Mouse (Mus musculus) hindbrain, embryonic 15.5 days (tissue): ENCODE results near the gene Med9. TPM values are rescaled to one million over a fixed set of nuclear protein-coding genes. Genes with fewer than 3 reads are reported as not detected.
A peak's percentile ranks its signal among the peaks of the same experiment; 100 is the strongest.

Experiments
- ATAC-seq: fragments of 200-750 bp; cut with Nextera tagmentation; 2 replicates; pipeline ENCODE4 v1.8.0; 2017; ENCODE audit warnings: low read depth, moderate number of reproducible peaks, moderate TSS enrichment; ENCODE audit not compliant: low FRiP score
- H3K27ac ChIP-seq: fragments of 300-500 bp; sonication (generic); replicated peaks from 2 replicates; pipeline ENCODE4 v1.5.1; 2015; ENCODE audit warnings: mild to moderate bottlenecking, inconsistent platforms
- H3K27me3 ChIP-seq: fragments of 300-500 bp; sonication (generic); 2 replicates; pipeline ENCODE4 v1.6.1; 2015; ENCODE audit warnings: control low read depth, inconsistent platforms
- H3K36me3 ChIP-seq: fragments of 300-500 bp; sonication (generic); 2 replicates; pipeline ENCODE4 v1.6.1; 2015; ENCODE audit warnings: control low read depth, inconsistent platforms
- H3K4me1 ChIP-seq: fragments of 300-500 bp; sonication (generic); replicated peaks from 2 replicates; pipeline ENCODE4 v1.6.1; 2015; ENCODE audit warnings: control low read depth, inconsistent platforms
- H3K4me2 ChIP-seq: fragments of 300-500 bp; sonication (generic); 2 replicates; pipeline ENCODE4 v1.6.1; 2015; ENCODE audit warnings: moderate library complexity, mild to moderate bottlenecking, inconsistent platforms
- H3K4me3 ChIP-seq: fragments of 300-500 bp; sonication (generic); 2 replicates; pipeline ENCODE4 v1.5.1; 2015; ENCODE audit warnings: mild to moderate bottlenecking, inconsistent platforms
- H3K9ac ChIP-seq: fragments of 300-500 bp; sonication (generic); 2 replicates; pipeline ENCODE4 v1.6.1; 2015; ENCODE audit warnings: inconsistent platforms
- H3K9me3 ChIP-seq: fragments of 300-500 bp; sonication (generic); 2 replicates; pipeline ENCODE4 v1.6.1; 2016; ENCODE audit warnings: control low read depth, inconsistent platforms
- WGBS: fragments of 180-500 bp; shearing (Covaris S2); methylation state at CpG from one replicate; pipeline ENCODE4 v1.1.7; 2015; 5-methylcytosine and 5-hydroxymethylcytosine counted together
- polyA plus RNA-seq: library from polyadenylated mRNA; unstranded; fragments of >200 nt; fragmentation: Nextera tagmentation; extraction: Ambion mirVana; gene quantifications from 2 replicates; pipeline ENCODE4 v1.2.1, GENCODE M21; 2015

The Med9 gene
- 38.0 and 38.2 TPM in 2 replicates for polyA plus RNA-seq

GRCm38 (mm10) chr11:59947752-59948400, at the start of gene Med9:
Med9 (plus strand) TSS chr11:59948206.
- H3K9me3 ChIP-seq: no peaks in the 10 kb centered on the region
- H3K4me1 ChIP-seq: peaks cover 21% of the 10 kb centered on the region
- peak within 1 kb of the TSS; percentile 85 for H3K27ac ChIP-seq
- H3K4me2 ChIP-seq: peak within 1 kb of the TSS; percentile 62
- H3K9ac ChIP-seq: peak within 1 kb of the TSS; percentile 94
- WGBS: under 1% methylated on average over 43 of the region's 43 CpGs
- no peaks in the 10 kb centered on the region for H3K27me3 ChIP-seq
- peak within 1 kb of the TSS; percentile 83 for H3K4me3 ChIP-seq
- H3K36me3 ChIP-seq: no peaks in the 10 kb centered on the region
- ATAC-seq: peak; percentile 97

- Histone ChIP-seq H3K27ac (peak overlapping the region; percentile 58), H3K4me2 (no peak overlapping the region), H3K9me3 (no peaks in the 10 kb centered on the region), H3K36me3 (no peaks in the 10 kb centered on the region), H3K27me3 (no peaks in the 10 kb centered on the region), H3K9ac (no peak overlapping the region), H3K4me3 (no peak overlapping the region), H3K4me1 (peaks cover 16% of the 10 kb centered on the region)
- peak; percentile 38; the same call in 1 of the 2 replicates for ATAC-seq
- WGBS: 45% methylated on average over 13 of the region's 13 CpGs
These were observed 48.0 kb upstream of the Med9 start for GRCm38 (mm10) chr11:59899711-59900685.

DNA sequence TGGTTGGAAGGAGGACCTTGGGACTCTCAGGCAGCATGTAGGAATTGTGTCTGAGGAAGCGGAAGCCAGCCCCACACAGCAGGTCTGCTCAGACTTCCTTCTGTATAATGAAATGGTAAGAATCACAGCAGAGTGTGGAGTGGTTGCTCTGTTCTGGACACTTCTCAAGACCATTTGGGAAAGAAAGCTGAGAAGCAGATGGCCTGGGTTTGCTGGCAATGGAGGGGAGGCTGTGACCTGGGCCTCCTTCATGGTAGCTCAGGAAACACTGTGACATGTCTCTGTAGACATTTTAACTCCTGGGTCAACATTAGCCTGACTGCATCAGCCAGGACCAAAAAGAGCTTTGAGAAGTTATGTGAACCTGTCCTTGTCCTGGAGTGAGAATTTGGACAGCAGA, 47.0 kb upstream of the Med9 start:
- H3K36me3 ChIP-seq: no peaks in the 10 kb centered on the region
- no peak overlapping the region for H3K4me3 ChIP-seq
- H3K4me2 ChIP-seq: no peak overlapping the region
- 0 out of 2 replicates have a peak overlapping the region, but pooled peaks have one; percentile 45 for H3K27ac ChIP-seq
- H3K4me1 ChIP-seq: peaks cover 16% of the 10 kb centered on the region
- no peak for ATAC-seq
- no peaks in the 10 kb centered on the region for H3K27me3 ChIP-seq
- 92% methylated on average over 1 of the region's 1 CpGs for WGBS
- no peaks in the 10 kb centered on the region for H3K9me3 ChIP-seq
- no peak overlapping the region for H3K9ac ChIP-seq

DNA sequence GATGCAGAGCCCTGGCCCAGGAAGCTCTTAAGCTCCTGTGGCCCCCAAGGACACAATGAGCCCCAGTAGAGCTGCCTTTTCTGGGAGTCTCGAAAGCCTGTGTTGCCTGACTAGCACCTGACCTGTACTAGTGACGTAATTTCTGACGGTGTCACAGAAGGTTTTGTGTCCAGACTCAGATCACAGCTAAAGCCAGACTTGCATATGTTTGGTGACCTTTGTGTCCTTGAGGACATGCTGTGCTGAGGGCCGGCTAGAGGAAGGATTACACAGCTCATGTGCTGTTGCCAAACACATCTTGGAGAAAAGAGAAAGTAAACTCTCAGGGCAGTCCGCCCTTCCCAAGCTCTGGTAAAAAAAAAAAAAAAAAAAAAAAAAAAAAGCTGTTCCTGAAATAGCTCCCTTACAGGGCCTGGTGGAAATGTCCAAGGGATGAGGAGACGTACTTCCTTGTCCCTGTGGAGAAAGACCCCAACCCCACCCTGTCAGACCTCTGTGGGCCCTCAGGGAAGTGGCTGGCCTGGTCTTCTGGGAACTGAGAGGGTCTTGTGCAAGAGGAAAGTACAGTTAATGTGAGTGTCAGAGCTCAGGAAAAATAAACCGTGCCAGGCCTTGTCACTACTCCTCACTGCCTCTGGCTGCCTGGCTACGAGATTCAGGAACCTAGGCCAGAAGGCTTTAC, 45.8 kb upstream of the Med9 start:
- 60% methylated on average over 8 of the region's 8 CpGs for WGBS
- no peaks in the 10 kb centered on the region for H3K9me3 ChIP-seq
- peaks cover 16% of the 10 kb centered on the region for H3K4me1 ChIP-seq
- no peaks in the 10 kb centered on the region for H3K36me3 ChIP-seq
- H3K4me3 ChIP-seq: no peak overlapping the region
- H3K4me2 ChIP-seq: no peak overlapping the region
- H3K9ac ChIP-seq: no peak overlapping the region
- no peaks in the 10 kb centered on the region for H3K27me3 ChIP-seq
- H3K27ac ChIP-seq: no peak overlapping the region
- ATAC-seq: no peak

GRCm38 (mm10) chr11:59906521-59907123, 41.4 kb upstream of the Med9 start:
- Histone ChIP-seq H3K27ac (no peak overlapping the region), H3K4me1 (0 out of 2 replicates have a peak, but pooled peaks cover 4% of the 10 kb centered on the region), H3K4me3 (no peak overlapping the region), H3K4me2 (no peak overlapping the region), H3K9ac (no peak overlapping the region), H3K27me3 (no peaks in the 10 kb centered on the region), H3K9me3 (no peaks in the 10 kb centered on the region), H3K36me3 (no peaks in the 10 kb centered on the region)
- WGBS: 93% methylated on average over 6 of the region's 6 CpGs
- no peak for ATAC-seq

GRCm38 (mm10) chr11:59908446-59908845, 39.6 kb upstream of the Med9 start:
- H3K4me3 ChIP-seq: no peak overlapping the region
- no peak for ATAC-seq

GRCm38 (mm10) chr11:59910586-59910985, 37.4 kb upstream of the Med9 start:
- H3K27me3 ChIP-seq: no peaks in the 10 kb centered on the region
- H3K9me3 ChIP-seq: no peaks in the 10 kb centered on the region
- H3K4me1 ChIP-seq: no peaks in the 10 kb centered on the region
- no peak overlapping the region for H3K4me2 ChIP-seq
- H3K4me3 ChIP-seq: no peak overlapping the region
- no peak for ATAC-seq
- H3K27ac ChIP-seq: no peak overlapping the region
- H3K9ac ChIP-seq: no peak overlapping the region
- no peaks in the 10 kb centered on the region for H3K36me3 ChIP-seq

More at GRCm38 (mm10) chr11:59908446-59908845, 39.6 kb upstream of the Med9 start:
- Histone ChIP-seq H3K36me3 (no peaks in the 10 kb centered on the region), H3K9me3 (no peaks in the 10 kb centered on the region), H3K4me1 (no peaks in the 10 kb centered on the region), H3K9ac (no peak overlapping the region), H3K27ac (no peak overlapping the region), H3K27me3 (no peaks in the 10 kb centered on the region), H3K4me2 (no peak overlapping the region)
- 61% methylated on average over 3 of the region's 3 CpGs for WGBS

GRCm38 (mm10) chr11:59911523-59911922, 36.5 kb upstream of the Med9 start:
- Histone ChIP-seq H3K4me3 (no peak overlapping the region), H3K9ac (no peak overlapping the region), H3K9me3 (no peaks in the 10 kb centered on the region), H3K36me3 (no peaks in the 10 kb centered on the region), H3K4me1 (no peaks in the 10 kb centered on the region), H3K27me3 (no peaks in the 10 kb centered on the region), H3K27ac (no peak overlapping the region), H3K4me2 (no peak overlapping the region)
- WGBS: 97% methylated on average over 1 of the region's 1 CpGs
- ATAC-seq: no peak

DNA sequence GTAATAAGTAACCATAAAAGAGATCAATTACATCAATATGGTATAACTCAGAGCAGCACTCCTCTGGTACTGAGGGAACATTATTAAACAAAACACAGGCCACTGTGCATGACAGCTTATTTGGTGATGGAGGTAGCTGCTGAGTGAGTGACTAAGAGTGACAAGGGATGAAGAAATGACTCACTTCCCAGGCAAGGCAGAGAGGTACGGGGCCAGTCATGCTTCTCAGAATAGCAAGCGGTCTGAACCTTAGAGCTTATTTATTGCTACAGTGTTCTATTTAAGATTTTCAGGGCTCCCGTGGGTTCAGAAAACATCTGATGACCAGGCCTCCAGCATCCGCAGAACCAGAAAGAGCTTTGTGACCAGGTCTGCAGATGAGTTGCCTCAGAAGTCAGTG, 34.3 kb upstream of the Med9 start:
- Histone ChIP-seq H3K36me3 (no peaks in the 10 kb centered on the region), H3K27ac (no peak overlapping the region), H3K9ac (no peak overlapping the region), H3K9me3 (no peaks in the 10 kb centered on the region), H3K4me3 (no peak overlapping the region), H3K4me1 (no peaks in the 10 kb centered on the region), H3K4me2 (no peak overlapping the region), H3K27me3 (no peaks in the 10 kb centered on the region)
- no peak for ATAC-seq
- 92% methylated on average over 4 of the region's 4 CpGs for WGBS

- WGBS: 45% methylated on average over 4 of the region's 4 CpGs
- H3K36me3 ChIP-seq: no peaks in the 10 kb centered on the region
- H3K4me1 ChIP-seq: no peaks in the 10 kb centered on the region
- H3K27me3 ChIP-seq: no peaks in the 10 kb centered on the region
- no peak for ATAC-seq
- no peak overlapping the region for H3K9ac ChIP-seq
- no peaks in the 10 kb centered on the region for H3K9me3 ChIP-seq
- no peak overlapping the region for H3K27ac ChIP-seq
- H3K4me2 ChIP-seq: no peak overlapping the region
- no peak overlapping the region for H3K4me3 ChIP-seq
These were observed 30.0 kb upstream of the Med9 start for GRCm38 (mm10) chr11:59918014-59918413.

DNA sequence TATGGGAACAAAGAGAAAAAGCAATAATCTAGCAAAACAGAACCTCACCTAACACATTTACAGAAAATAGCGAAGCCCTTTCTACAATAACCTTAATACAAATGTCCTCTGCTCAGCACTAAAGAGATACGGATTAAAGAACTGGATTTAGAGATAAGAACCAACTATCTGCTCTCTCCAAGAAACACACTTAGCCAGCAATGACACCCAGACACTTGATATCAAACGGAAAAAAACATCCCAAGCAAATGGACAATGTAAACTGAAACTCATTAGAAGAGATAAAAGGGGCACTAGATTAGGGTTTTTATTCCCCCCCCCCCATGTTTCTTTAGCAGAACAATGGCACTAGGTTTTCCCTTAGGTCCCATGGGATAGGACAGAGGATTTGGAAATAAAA, 28.6 kb upstream of the Med9 start:
- Histone ChIP-seq H3K4me3 (no peak overlapping the region), H3K4me1 (no peaks in the 10 kb centered on the region), H3K27me3 (no peaks in the 10 kb centered on the region), H3K9me3 (no peaks in the 10 kb centered on the region), H3K9ac (no peak overlapping the region), H3K4me2 (no peak overlapping the region), H3K36me3 (no peaks in the 10 kb centered on the region), H3K27ac (no peak overlapping the region)
- 79% methylated on average over 3 of the region's 3 CpGs for WGBS
- no peak for ATAC-seq
